Mouse (Mus musculus) liver, embryonic 16.5 days (tissue): ENCODE results near the gene Sipa1l1. TPM values are rescaled to one million over a fixed set of nuclear protein-coding genes. Genes with fewer than 3 reads are reported as not detected.

ENCODE experiments used
- ATAC-seq: fragments of 200-750 bp; cut with Nextera tagmentation; 2 replicates; pipeline ENCODE4 v1.8.0; 2017; ENCODE audit warnings: low read depth, mild to moderate bottlenecking, moderate number of reproducible peaks, moderate library complexity
- H3K27ac ChIP-seq: fragments of 300-500 bp; sonication (generic); 2 replicates; pipeline ENCODE4 v1.5.1; 2014; ENCODE audit warnings: mild to moderate bottlenecking, low read length
- H3K27me3 ChIP-seq: fragments of 300-500 bp; sonication (generic); 2 replicates; pipeline ENCODE4 v1.6.1; 2014; ENCODE audit warnings: low read depth, low read length, mixed read lengths; ENCODE audit not compliant: control insufficient read depth, insufficient read depth
- H3K36me3 ChIP-seq: fragments of 300-500 bp; sonication (generic); 2 replicates; pipeline ENCODE4 v1.6.1; 2014; ENCODE audit warnings: mild to moderate bottlenecking; ENCODE audit not compliant: control insufficient read depth, insufficient read depth
- H3K4me1 ChIP-seq: fragments of 300-500 bp; sonication (generic); 2 replicates; pipeline ENCODE4 v1.6.1; 2014; ENCODE audit warnings: low read depth, low read length, mixed read lengths; ENCODE audit not compliant: control insufficient read depth
- H3K4me2 ChIP-seq: fragments of 300-500 bp; sonication (generic); 2 replicates; pipeline ENCODE4 v1.6.1; 2014; ENCODE audit warnings: low read depth, low read length, mixed read lengths
- H3K4me3 ChIP-seq: fragments of 300-500 bp; sonication (generic); 2 replicates; pipeline ENCODE4 v1.5.1; 2014; ENCODE audit warnings: low read depth, mild to moderate bottlenecking, low read length
- H3K9ac ChIP-seq: fragments of 300-500 bp; sonication (generic); 2 replicates; pipeline ENCODE4 v1.6.1; 2014; ENCODE audit warnings: low read depth, low read length
- H3K9me3 ChIP-seq: fragments of 300-500 bp; sonication (generic); replicated peaks from 2 replicates; pipeline ENCODE4 v1.6.1; 2016; ENCODE audit warnings: low read length; ENCODE audit not compliant: control insufficient read depth
- WGBS: fragments of 180-500 bp; shearing (Covaris S2); extraction: QIAGEN DNeasy Blood & Tissue Kit; methylation state at CpG from one replicate; pipeline ENCODE4 v1.1.7; 2014; ENCODE audit not compliant: insufficient replicate concordance; 5-methylcytosine and 5-hydroxymethylcytosine counted together
- polyA plus RNA-seq: library from polyadenylated mRNA; unstranded; fragments of >200 nt; fragmentation: Nextera tagmentation; extraction: Ambion mirVana; gene quantifications from 2 replicates; pipeline ENCODE4 v1.2.1, GENCODE M21; 2015

Sipa1l1 gene
- polyA plus RNA-seq, 1 experiment from 2014 or later, result 4.2 TPM

DNA sequence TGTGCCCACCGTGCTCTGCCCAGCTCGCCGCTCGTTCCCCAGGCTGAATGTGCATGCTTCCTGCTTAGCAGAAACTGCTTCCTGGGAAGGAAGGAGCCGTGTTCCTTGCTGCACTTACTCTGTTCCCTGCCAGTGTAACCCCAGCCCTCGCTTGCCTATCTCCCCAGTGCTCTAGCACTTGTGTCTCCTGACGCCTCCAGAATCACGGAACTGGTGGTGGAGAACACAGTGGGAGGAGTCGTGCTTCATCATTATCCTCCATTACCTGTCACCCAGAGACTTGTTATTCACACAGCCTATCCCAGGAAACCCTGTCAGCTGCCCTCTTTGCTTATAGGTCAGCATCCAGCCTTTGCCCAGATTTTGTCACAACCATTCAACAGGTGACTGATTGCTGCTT lies 259.3 kb downstream of the Sipa1l1 start:
- Histone ChIP-seq H3K4me2 (no peak overlapping the region), H3K27me3 (no peaks in the 10 kb centered on the region), H3K9me3 (no peaks in the 10 kb centered on the region), H3K27ac (no peak overlapping the region), H3K9ac (no peak overlapping the region), H3K4me3 (no peak overlapping the region), H3K36me3 (no peaks in the 10 kb centered on the region), H3K4me1 (no peaks in the 10 kb centered on the region)
- 62% methylated on average over 9 of the region's 9 CpGs for WGBS
- ATAC-seq, result no peak

DNA sequence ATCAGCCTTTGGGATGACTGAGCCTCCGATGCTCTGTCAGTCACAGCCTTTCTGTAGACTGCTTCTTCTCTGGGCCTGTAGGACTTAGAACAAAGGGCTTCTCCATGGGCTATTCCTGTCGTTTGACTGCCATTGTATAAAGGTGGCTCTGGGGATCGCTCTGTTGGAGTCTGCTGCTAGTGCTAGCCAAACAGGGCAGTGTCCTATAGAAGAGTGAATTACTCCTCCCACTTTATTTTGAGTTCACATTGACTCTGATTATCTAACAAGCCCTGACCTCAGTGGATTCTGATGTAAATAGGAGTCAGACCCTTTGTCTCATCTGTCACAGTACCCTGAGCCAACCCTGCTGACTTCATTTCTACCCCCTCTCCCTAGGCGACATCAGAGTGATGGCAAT lies 264.2 kb downstream of the Sipa1l1 start:
- Histone ChIP-seq H3K27ac (no peak overlapping the region), H3K9ac (no peak overlapping the region)

DNA sequence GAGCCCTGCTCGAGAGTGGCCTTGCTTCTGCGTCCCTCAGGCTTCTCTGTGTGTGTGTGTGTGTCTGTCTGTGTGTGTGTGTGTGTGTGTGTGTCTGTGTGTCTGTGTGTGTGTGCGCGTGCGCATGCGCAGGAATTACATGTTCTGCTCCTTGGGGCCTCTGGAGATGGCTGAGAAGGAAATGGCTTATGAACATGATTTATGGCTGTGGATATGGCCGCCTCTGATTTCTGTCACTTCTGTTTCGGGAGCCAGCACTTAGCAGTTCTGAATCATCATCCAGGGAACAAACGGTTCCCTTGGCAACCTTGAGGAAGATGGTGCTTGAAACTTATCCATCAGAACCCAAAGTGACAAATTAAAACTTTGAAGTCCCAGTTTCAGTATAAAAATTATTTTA lies 265.5 kb downstream of the Sipa1l1 start:
- no peak for ATAC-seq
- Histone ChIP-seq H3K4me2 (no peak overlapping the region), H3K4me3 (no peak overlapping the region), H3K4me1 (no peaks in the 10 kb centered on the region), H3K36me3 (no peaks in the 10 kb centered on the region), H3K27me3 (no peaks in the 10 kb centered on the region), H3K9ac (no peak overlapping the region), H3K9me3 (no peaks in the 10 kb centered on the region), H3K27ac (no peak overlapping the region)
- WGBS, result 73% methylated on average over 9 of the region's 9 CpGs

More for the DNA sequence above, 264.2 kb downstream of the Sipa1l1 start:
- Histone ChIP-seq H3K4me3 (no peak overlapping the region), H3K4me2 (no peak overlapping the region), H3K4me1 (no peaks in the 10 kb centered on the region), H3K27me3 (no peaks in the 10 kb centered on the region), H3K36me3 (no peaks in the 10 kb centered on the region), H3K9me3 (no peaks in the 10 kb centered on the region)
- no peak for ATAC-seq
- 68% methylated on average over 4 of the region's 4 CpGs for WGBS

DNA sequence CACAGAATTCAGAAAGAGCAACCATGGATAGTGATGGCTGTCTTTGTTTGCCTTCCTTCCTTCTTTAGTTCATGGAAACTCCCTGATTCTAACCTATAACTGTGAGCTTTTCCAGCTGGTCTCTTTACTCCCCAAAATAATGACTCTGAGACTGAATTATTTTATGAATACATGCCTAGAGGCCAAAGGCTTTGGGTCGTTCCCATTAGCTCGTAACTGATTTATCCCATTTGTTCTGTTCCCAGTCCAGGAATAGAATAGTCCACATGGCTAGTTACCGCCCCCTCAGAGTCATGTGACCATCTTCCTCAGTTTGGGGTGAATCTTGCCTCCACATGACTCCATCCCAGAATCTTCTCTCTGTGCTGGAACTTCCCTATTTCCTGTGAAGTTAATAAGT lies 272.4 kb downstream of the Sipa1l1 start:
- ATAC-seq, result no peak
- Histone ChIP-seq H3K4me3 (no peak overlapping the region), H3K9me3 (no peaks in the 10 kb centered on the region), H3K9ac (no peak overlapping the region), H3K4me1 (no peaks in the 10 kb centered on the region), H3K4me2 (no peak overlapping the region), H3K36me3 (no peaks in the 10 kb centered on the region), H3K27me3 (no peaks in the 10 kb centered on the region), H3K27ac (no peak overlapping the region)
- 67% methylated on average over 3 of the region's 3 CpGs for WGBS

DNA sequence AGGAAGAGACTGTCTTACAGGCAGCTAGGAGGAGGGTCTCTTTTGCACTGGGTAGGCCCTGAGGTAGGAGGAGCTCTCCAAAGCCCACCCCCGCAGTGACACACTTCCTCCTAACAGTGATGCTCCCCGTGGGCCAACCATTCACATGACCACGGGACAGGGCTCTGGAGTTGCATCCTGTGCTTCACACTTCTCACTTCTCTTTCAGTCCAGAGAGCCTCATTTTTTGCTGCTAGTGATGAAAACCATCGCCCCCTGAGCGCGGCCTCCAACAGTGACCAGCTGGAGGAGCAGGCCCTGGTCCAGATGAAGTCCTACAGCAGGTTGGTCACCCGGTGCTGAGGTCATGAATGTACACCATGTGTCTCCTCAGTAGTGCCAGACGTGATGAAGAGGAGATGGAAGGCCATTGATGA lies 277.5 kb downstream of the Sipa1l1 start:
- no peak overlapping the region for H3K4me2 ChIP-seq
- no peak overlapping the region for H3K27ac ChIP-seq
- no peaks in the 10 kb centered on the region for H3K27me3 ChIP-seq
- H3K36me3 ChIP-seq, result no peaks in the 10 kb centered on the region
- H3K9ac ChIP-seq, result no peak overlapping the region
- no peaks in the 10 kb centered on the region for H3K4me1 ChIP-seq
- 67% methylated on average over 8 of the region's 8 CpGs for WGBS
- H3K4me3 ChIP-seq, result no peak overlapping the region
- ATAC-seq, result no peak
- no peaks in the 10 kb centered on the region for H3K9me3 ChIP-seq

DNA sequence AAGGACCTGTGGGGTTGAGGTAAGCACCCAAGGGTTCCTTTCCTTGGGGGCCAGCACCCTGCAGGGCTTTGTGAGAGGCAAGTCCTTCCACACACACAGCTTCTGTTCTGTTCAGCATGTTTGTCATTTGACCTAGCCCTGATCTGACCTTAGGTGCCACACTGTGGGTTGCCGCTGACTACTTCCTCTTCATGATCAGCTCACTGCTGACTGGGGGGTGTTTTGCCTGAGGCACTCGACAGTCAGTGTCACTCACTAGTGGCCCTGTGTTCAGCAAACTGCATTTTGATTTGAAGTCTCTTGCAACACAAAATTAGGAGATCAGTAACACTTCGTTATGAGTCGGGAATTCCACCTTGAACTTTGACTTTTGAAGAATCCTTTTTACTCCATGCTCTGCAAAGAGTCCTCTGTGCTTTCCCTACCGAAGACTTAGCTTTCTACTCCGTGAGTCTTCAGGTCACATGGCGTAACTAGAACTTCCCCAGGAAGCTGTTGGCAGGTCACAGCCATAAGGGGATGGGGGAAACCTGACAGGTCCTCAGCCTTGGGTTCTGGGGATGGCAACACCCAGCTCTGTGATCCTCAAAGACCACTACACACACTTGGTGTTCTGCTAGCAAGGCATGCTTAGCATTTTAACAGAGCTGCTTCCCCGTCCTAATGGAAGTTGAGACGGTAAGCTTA lies 279.2 kb downstream of the Sipa1l1 start:
- 46% methylated on average over 9 of the region's 9 CpGs for WGBS
- H3K9ac ChIP-seq, result no peak overlapping the region

DNA sequence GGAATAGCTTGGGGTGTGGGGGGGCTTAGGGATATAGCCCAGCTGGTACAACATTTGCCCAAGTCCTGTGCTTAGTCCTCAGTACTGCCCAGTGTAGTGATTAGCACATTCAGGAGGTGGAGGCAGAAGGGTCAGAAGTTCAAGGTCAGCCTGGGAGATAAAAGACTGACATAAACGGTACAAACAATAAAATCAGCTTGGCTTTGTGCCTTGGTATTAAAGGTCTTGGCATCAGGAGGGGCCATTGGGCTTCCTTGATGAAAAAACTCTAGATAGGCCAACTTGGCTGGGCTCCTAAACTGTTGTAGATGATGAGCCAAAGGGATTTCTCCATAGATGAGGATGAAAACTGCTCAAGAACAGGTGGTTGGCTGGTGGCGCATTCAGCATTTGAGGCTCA lies 283.3 kb downstream of the Sipa1l1 start:
- Histone ChIP-seq H3K27ac (no peak overlapping the region), H3K4me3 (no peak overlapping the region), H3K9me3 (no peaks in the 10 kb centered on the region), H3K36me3 (no peaks in the 10 kb centered on the region), H3K9ac (no peak overlapping the region), H3K4me2 (no peak overlapping the region), H3K27me3 (no peaks in the 10 kb centered on the region), H3K4me1 (no peaks in the 10 kb centered on the region; the same call in 1 of the 2 replicates)
- 55% methylated on average over 2 of the region's 2 CpGs for WGBS
- no peak for ATAC-seq

More for the DNA sequence above, 279.2 kb downstream of the Sipa1l1 start:
- peak; percentile 63 for ATAC-seq
- Histone ChIP-seq H3K4me2 (no peak overlapping the region), H3K36me3 (no peaks in the 10 kb centered on the region), H3K4me1 (no peaks in the 10 kb centered on the region), H3K9me3 (no peaks in the 10 kb centered on the region), H3K27ac (no peak overlapping the region), H3K4me3 (no peak overlapping the region), H3K27me3 (no peaks in the 10 kb centered on the region)

DNA sequence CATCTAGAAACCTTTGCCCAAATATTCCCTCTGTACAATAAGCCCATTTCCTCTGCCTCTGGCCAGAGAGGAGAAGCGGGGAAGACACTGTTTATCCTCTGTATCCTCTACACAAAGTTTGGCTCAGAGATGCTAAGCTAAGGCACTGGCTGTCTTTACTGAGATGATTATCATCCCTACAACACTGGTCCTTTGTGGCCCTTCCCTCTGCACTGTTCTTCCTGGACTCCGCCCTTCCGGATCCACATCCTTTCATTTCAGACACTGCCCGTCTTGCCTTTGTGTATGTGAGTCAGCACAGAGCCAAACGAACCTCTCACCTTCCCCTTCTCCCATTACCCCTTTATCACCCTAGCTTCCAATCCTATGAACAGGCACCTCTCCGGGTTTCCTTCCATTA lies 285.3 kb downstream of the Sipa1l1 start:
- Histone ChIP-seq H3K27me3 (no peaks in the 10 kb centered on the region), H3K4me3 (no peak overlapping the region), H3K4me2 (no peak overlapping the region), H3K27ac (no peak overlapping the region), H3K9ac (no peak overlapping the region), H3K36me3 (no peaks in the 10 kb centered on the region), H3K4me1 (no peaks in the 10 kb centered on the region; the same call in 1 of the 2 replicates), H3K9me3 (no peaks in the 10 kb centered on the region)
- 69% methylated on average over 6 of the region's 6 CpGs for WGBS
- no peak for ATAC-seq

DNA sequence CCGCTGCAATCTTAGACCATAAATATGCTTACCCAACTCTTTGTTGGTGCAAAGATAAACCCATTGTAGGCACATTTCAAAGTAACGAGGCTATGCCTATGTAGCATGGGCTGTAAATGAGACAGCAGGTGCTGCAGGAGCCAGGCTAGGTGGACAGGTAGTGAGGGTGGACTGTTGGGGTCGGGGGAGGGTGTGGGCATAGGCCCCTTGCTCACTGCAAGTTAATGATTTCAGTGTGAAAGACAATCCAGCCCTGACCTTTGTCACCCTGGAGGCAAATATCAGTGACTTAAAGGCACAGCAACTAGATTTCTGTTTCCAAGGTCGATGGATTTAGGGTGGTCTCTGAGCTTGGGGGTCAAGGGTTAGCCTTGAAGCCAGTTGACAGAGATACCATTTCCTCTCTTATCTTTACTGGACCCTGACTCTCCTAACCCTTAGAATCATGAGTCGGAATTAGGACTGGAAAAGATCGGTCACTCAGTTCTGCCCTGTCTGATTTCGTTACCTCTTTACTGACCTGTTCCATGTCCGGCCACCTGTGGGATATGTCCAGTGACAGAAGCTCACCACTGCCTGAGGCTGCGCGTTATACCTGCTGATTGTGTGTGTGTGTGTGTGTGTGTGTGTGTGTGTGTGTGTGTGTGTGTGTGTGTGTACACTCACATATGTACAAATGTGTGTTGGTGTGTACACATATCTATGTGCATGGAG lies 286.7 kb downstream of the Sipa1l1 start:
- H3K4me2 ChIP-seq, result no peak overlapping the region

More for the DNA sequence above, 286.7 kb downstream of the Sipa1l1 start:
- H3K9me3 ChIP-seq, result no peaks in the 10 kb centered on the region
- peak overlapping the region; percentile 52 for H3K27ac ChIP-seq
- H3K4me3 ChIP-seq, result no peak overlapping the region
- no peaks in the 10 kb centered on the region for H3K27me3 ChIP-seq
- H3K36me3 ChIP-seq, result no peaks in the 10 kb centered on the region
- no peaks in the 10 kb centered on the region; the same call in 1 of the 2 replicates for H3K4me1 ChIP-seq
- no peak overlapping the region for H3K9ac ChIP-seq
- WGBS, result 53% methylated on average over 10 of the region's 10 CpGs
- peak; percentile 85 for ATAC-seq
